Mouse (Mus musculus) c-Kit-negative CD71-positive TER-119-positive erythroid progenitor cells, embryonic 14.5 days (primary cell): ENCODE results near the gene Gm44579.

Source experiments
- DNase-seq: peaks from one replicate; pipeline ENCODE4 v3.0.0-alpha.2; 2013; ENCODE audit warnings: low read depth, low spot score

Gene Gm44579

DNA sequence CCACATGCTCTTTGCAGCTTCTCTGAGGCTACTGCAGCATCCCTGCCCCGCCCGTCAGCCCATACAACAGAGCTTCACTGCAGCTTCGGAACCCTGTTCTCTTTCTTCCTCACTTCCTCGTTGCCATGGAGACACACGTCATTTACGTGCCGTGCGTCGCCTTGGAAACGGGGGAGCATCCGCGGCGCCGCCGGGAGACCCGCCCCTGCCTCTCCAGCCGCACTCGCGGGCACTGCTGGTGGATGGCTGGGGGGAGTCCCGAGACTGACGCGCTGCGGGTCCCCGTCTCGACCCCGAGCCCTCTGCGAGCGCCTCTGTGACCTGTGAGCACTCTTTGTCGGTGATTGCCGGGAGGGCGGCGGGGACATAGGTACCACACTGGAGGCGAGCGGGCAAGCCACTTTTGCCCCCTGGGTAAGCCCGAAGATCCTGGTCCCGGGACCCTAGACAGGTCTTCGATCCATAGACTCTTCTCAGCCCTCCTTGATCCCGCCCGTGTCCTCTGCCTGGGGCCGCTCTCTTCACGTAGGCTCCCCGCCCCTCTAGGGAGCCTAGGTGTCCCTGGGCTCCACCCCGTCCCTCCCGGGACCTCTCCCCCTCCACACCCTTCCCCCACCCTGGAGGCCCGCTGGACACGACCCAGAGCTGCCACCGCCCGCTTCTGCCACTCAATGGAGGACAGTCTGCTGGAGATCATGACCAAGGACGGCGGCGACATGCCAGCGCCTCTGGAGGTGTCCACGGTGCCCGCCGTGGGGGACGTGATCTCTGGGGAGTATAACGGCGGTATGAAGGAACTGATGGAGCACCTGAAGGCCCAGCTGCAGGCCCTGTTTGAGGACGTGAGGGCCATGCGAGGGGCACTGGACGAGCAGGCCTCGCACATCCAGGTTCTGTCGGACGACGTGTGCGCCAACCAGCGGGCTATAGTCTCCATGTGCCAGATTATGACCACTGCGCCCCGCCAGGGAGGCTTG lies 52.8 kb downstream of the Gm44579 start:
- DNase-seq, result no peak

DNA sequence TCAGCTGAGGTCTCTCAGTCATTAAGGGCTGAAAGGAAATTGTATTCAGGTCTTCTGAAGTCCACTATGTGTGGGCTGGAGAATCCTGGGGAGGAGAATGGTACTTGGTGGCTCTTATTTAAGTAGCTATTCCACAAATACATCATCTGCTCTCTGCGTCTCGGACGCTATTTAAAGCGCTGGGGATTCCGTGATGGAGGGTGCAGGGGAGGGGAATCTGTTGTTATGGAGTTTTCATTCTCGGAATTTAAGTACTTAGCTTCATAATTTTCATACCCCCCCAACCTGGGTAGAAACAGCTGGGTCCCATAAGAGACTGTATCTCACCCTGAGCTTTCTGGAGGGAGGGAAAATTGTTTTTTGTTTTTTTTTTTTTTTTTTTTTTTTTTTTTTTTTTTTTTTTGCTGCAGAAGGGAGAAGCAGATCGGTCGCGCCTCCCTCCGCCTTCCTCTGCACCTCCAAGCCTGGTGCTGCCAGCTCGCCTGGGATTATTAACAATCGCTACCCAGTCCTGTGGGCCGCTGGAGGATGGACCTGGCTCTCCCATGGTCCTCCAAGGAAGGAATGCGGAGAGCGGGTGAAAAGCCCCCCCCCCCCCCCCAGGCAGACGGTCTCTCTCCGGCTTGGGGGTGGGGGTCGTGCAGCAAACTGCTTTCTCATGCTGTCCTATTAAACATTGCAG lies 53.7 kb downstream of the Gm44579 start, which contains the start of gene Ccdc184:
Gene Ccdc184, plus strand, starts transcription at position 196 of the 682 bp plus-strand sequence.
- DNase-seq, result no peak

DNA sequence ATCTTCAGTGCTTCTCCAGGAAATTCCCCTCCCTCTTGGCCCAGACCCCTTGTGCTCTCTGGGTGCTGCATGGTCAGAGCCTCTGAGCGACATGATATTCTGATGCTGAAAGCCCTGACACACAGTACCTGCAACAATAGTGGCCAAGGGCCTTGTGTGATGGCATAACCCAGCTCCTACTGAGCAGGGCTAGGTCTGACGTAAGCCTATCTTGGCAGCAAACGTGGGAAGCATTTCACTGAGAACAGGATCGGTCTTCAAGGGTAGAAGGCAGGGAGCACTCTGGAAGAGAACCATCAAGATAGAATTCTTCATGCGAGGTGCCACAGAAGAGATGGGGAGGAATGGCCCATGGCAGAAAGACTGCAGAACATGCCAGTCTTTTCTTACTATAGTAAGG lies 55.3 kb downstream of the Gm44579 start, which contains the start of gene Asb8:
Gene Asb8, minus strand, starts transcription at position 101 of the 400 bp plus-strand sequence.
- DNase-seq, result no peak

DNA sequence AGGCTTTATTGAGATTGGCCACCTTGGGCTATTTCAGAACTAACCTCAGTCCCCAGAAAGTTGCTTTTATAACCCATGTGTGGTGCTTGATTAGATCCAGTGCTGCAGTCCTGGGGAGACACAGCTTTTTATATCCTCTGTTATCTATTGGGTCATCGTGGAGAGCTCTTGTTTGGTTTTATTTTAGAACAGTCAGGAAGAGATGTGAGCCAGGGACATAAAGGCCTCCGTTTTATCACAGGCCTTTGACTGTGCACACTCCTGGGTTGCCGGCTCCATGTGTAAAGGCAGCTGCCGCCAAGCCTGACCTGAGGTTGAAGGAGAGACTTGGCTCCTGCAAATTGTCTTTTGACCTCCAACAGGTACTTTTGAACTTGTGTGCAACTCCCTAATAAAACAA lies 58.2 kb downstream of the Gm44579 start:
- no peak for DNase-seq

DNA sequence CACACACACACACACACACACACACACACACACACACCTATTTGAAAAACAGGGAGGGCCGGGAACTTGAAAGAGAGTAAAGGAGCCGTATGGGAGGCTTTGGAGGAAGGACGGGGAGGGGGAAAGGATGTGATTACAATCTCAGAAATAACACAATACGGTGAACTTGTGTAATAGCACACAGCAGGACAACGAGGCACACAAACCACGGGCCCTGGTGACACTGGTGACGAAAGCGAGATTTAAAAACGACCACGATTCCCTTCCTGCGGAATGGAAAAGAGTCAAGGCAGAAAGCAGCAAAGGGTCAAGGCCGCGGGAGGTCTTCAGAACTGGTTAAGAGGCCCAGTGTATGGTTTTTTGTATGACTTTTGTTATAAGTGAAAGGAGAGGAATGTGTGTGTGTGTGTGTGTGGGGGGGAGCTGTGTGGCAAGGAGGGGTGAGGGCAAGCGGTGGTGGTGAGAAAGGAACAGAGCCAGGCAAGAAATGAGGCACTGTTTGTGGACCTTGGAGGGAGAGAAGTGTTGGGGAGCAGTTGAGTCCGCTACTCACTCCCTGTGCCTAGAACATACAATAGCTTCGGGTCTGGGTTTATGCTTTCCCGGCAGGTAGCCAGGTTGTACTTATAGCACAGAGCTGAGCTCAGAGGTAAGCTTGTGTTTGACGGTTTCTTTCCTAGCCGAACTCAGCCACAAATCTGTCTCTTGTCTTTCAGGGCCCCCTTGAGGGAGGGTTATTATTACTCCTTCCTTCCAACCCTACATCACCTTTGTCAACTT lies 59.6 kb downstream of the Gm44579 start:
- DNase-seq, result no peak

DNA sequence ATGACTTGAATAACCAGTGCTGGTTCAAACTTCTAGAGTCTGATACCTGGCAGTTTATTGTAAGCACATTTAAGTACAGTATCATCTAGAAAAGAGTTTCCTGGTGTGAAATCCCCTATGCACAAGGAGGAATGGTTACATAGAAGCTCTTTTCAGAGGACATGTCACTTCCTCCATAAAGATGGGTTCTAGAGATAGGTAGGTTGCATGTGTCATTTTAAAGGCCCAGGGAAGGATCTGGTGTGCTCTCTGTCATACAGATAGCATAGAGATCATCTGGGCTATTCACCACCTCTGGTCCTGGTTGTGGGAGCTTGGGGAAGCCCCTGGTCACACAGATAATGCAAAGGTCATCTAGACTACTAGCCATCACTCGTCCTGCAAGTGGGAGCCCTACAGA lies 63.5 kb downstream of the Gm44579 start:
- no peak for DNase-seq

DNA sequence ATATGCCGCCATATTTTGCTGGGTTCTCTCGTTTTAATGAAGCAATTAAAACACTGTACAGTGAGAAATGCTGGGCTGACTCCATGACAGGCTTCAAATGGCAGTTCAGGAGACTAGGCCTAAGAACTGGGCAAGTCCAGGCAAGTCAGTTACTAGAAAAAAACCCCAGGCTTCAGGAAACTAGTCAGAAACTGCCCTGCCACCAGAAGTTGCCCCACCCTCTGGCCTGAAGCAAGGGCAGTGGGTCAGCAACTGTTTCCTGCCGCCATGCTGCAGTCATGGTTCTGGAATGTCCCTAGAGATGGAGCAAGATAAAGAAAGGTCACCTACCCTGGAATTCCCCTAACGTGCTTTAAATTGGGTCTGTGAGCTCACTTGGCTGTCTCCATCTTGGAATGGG lies 64.8 kb downstream of the Gm44579 start:
- no peak for DNase-seq

DNA sequence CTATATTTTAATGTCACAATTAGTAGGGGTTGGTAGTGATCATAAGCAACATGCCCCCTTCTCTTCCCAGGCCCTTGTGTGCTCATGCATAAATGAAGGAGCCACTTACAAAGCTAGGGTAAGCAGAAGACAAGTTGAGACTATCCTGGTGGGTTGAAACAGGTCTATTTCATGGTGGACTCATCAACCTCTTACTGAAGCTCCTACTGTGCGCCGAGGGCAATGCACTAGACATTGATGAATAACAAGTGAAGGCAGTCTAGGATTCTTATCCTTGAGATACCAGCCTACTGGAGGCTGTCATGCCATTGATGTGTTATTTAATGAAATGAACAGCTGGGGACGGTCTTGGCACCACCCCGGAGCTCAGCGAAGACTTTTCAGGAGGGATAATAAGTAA lies 65.5 kb downstream of the Gm44579 start:
- no peak for DNase-seq

- no peak for DNase-seq
These were observed 66.1 kb downstream of the Gm44579 start for GRCm38 (mm10) chr15:98154631-98155030.

GRCm38 (mm10) chr15:98154146-98154545 lies 66.6 kb downstream of the Gm44579 start:
- DNase-seq, result no peak

GRCm38 (mm10) chr15:98153625-98154024 lies 67.2 kb downstream of the Gm44579 start:
- DNase-seq, result peak; percentile 32

DNA sequence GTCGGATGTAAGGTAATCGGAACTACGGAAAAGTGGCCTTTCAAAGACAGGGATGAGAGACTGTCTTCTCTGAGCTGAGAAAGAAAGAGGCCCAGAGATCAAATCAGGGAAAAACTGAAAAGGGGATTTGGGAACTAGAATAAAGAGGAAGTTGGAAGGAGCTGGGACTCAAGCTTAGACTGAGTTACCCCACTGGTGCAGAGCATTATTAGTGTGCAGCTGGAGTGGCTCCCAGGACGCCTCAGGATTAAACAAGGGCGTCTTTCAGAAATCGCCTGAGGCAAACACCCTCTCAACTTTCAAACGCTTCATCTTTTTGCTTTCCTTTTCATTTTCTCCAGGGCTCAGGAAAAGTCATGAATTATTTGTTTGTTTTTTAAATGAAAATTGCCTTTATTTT lies 67.9 kb downstream of the Gm44579 start:
- DNase-seq, result no peak

- DNase-seq, result no peak
These were observed 71.6 kb downstream of the Gm44579 start for GRCm38 (mm10) chr15:98149166-98149602.

GRCm38 (mm10) chr15:98148356-98148755 lies 72.4 kb downstream of the Gm44579 start:
- DNase-seq, result no peak

- peak; percentile 78 for DNase-seq
These were observed 75.1 kb downstream of the Gm44579 start for GRCm38 (mm10) chr15:98145559-98146181.

DNA sequence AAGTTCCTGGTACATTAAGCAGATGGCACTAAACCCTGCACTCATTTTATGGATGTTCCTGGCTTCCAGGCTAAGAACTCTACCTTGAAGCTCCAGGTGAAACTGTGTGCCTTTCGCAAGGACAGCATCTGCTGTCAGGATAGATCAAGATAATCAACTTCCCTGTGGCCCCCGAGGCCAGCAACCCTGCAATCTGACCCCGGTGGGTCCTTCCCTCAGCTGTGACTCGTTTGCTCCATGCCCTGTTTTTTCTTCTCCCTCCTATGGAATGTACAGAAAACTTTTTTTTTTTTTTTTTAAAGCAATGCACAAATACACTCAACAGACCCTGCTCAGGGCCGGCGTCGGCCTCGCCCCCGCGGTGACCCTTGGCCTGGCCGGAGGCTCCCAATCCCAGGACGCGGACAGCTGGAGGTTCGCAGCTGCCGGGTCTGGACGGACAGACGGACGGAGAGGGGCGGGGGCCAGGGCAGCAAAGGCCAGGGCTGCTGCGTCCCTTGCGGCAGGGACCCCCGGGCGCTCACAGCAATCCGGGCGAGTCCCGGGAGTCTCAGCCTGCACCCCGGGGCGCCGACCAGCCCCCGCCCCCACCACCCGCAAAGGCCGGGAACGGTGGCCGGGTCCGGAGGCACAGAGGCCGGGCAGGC lies 75.8 kb downstream of the Gm44579 start:
- peak; percentile 9 for DNase-seq

- DNase-seq, result no peak
These were observed 78.3 kb downstream of the Gm44579 start for GRCm38 (mm10) chr15:98142515-98142914.

DNA sequence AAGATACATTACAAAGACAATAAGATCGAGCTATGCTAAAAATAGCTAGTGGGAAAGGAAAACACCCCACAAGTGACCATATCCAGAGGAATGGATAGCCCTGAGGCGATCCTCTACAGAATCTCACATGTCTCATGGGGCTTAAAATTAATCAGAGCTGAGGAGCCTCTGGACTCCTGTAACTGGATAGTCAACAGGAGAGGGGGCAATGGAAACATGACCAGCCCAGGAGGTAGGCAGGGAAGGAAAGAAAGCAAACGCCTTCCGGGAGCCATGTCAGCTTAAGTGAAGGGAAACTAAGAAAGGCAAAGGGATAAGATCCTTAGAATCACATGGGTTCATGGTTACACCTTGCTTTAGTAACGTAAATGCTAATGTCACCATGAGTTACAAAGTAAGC lies 80.0 kb downstream of the Gm44579 start:
- no peak for DNase-seq

GRCm38 (mm10) chr15:98139763-98140162 lies 81.0 kb downstream of the Gm44579 start:
- no peak for DNase-seq

DNA sequence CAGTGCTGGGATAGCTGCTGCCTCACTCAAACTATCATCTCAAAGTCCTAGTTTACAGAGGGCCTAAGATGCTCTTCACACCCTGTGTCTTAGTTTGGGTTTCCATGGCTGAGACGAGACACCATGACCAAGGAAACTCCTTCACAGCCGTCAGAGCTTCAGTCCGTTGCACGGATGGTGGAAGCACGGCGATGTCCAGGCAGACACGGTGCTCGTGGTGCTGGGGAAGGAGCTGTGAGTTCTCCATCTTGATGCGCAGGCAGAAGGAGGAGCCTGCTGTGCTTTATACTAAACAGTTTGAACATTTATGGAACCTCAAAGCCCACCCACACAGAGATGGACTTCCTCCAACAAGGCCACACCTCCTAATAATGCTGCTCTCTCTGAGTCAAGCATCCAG lies 83.9 kb downstream of the Gm44579 start:
- no peak for DNase-seq
